Mouse (Mus musculus): Measurements from ENCODE around the gene Smurf2.
A peak's percentile ranks its signal among the peaks of the same experiment; 100 is the strongest.

- peak; percentile 62; the same call in 1 of the 2 replicates for TF ChIP-seq EP300 (IDR thresholded peaks at IDR 0.05; ENCODE audit: low read depth)
- no peak for TF ChIP-seq CTCF (IDR thresholded peaks at IDR 0.05; ENCODE audit: low read depth)
Observed at GRCm38 (mm10) chr11:106920551-106921379, at the start of gene Smurf2.
